Mouse (Mus musculus) kidney, embryonic 16.5 days (tissue): ENCODE results near the gene Fbxl21. TPM values are rescaled to one million over a fixed set of nuclear protein-coding genes. Genes with fewer than 3 reads are reported as not detected.

Source experiments
- ATAC-seq: fragments of 200-750 bp; cut with Nextera tagmentation; 2 replicates; pipeline ENCODE4 v1.8.0; 2017; ENCODE audit warnings: moderate TSS enrichment; ENCODE audit not compliant: low FRiP score, low TSS enrichment
- H3K27ac ChIP-seq: fragments of 300-500 bp; sonication (generic); 2 replicates; pipeline ENCODE4 v1.5.1; 2014; ENCODE audit warnings: low read length
- H3K27me3 ChIP-seq: fragments of 300-500 bp; sonication (generic); 2 replicates; pipeline ENCODE4 v1.6.1; 2014; ENCODE audit warnings: low read length, control low read depth, mixed read lengths; ENCODE audit not compliant: insufficient read depth
- H3K36me3 ChIP-seq: fragments of 300-500 bp; sonication (generic); 2 replicates; pipeline ENCODE4 v1.6.1; 2014; ENCODE audit warnings: low read length, control low read depth, mixed read lengths; ENCODE audit not compliant: insufficient read depth
- H3K4me1 ChIP-seq: fragments of 300-500 bp; sonication (generic); 2 replicates; pipeline ENCODE4 v1.6.1; 2014; ENCODE audit warnings: low read length, control low read depth, mixed read lengths; ENCODE audit not compliant: insufficient read depth
- H3K4me2 ChIP-seq: fragments of 300-500 bp; sonication (generic); replicated peaks from 2 replicates; pipeline ENCODE4 v1.6.1; 2014; ENCODE audit warnings: low read depth, low read length
- H3K4me3 ChIP-seq: fragments of 300-500 bp; sonication (generic); 2 replicates; pipeline ENCODE4 v1.5.1; 2014; ENCODE audit warnings: mild to moderate bottlenecking, low read length
- H3K9ac ChIP-seq: fragments of 300-500 bp; sonication (generic); replicated peaks from 2 replicates; pipeline ENCODE4 v1.6.1; 2014; ENCODE audit warnings: low read length
- H3K9me3 ChIP-seq: fragments of 300-500 bp; sonication (generic); 2 replicates; pipeline ENCODE4 v1.6.1; 2016; ENCODE audit warnings: low read length, control low read depth
- WGBS: fragments of 180-500 bp; shearing (Covaris S2); extraction: QIAGEN DNeasy Blood & Tissue Kit; methylation state at CpG from one replicate; pipeline ENCODE4 v1.1.7; 2014; 5-methylcytosine and 5-hydroxymethylcytosine counted together
- polyA plus RNA-seq: library from polyadenylated mRNA; unstranded; fragments of >200 nt; fragmentation: Nextera tagmentation; extraction: Ambion mirVana; gene quantifications from 2 replicates; pipeline ENCODE4 v1.2.1, GENCODE M21; 2015

The Fbxl21 gene
- polyA plus RNA-seq, 1 experiment from 2014 or later: 2.0 TPM

GRCm38 (mm10) chr13:56528281-56528680, 6.0 kb downstream of the Fbxl21 start:
- Histone ChIP-seq H3K9me3 (no peaks in the 10 kb centered on the region; the same call in 1 of the 2 replicates), H3K4me1 (no peaks in the 10 kb centered on the region), H3K9ac (no peak overlapping the region), H3K27me3 (no peaks in the 10 kb centered on the region), H3K27ac (no peak overlapping the region), H3K4me2 (no peak overlapping the region), H3K36me3 (no peaks in the 10 kb centered on the region), H3K4me3 (no peak overlapping the region)
- ATAC-seq: no peak
- WGBS: 83% methylated on average over 11 of the region's 11 CpGs

DNA sequence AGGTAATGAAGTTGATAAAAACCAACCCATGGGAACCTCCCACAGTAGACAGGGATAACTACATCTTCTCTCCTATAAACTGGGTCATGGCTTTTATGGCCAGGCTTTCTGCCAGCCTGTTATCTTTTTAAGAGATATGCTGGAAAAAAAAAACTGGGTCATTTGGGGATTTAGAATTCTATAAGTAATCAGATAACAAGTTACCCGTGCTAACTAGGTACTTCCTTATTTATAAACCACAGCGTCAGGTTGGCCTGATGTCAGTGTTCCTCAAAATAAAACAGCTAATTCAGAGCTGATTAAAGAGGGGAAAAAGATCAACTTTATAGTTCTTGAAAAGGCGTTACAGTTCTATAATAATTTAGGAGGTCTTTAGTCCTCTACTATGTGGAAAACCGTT, 6.8 kb downstream of the Fbxl21 start:
- Histone ChIP-seq H3K4me1 (no peaks in the 10 kb centered on the region), H3K27ac (no peak overlapping the region), H3K9me3 (peaks cover 1% of the 10 kb centered on the region), H3K36me3 (0 out of 2 replicates have a peak, but pooled peaks cover 2% of the 10 kb centered on the region), H3K4me3 (no peak overlapping the region), H3K9ac (no peak overlapping the region), H3K27me3 (no peaks in the 10 kb centered on the region), H3K4me2 (no peak overlapping the region)
- WGBS: 76% methylated on average over 4 of the region's 4 CpGs
- ATAC-seq: no peak

DNA sequence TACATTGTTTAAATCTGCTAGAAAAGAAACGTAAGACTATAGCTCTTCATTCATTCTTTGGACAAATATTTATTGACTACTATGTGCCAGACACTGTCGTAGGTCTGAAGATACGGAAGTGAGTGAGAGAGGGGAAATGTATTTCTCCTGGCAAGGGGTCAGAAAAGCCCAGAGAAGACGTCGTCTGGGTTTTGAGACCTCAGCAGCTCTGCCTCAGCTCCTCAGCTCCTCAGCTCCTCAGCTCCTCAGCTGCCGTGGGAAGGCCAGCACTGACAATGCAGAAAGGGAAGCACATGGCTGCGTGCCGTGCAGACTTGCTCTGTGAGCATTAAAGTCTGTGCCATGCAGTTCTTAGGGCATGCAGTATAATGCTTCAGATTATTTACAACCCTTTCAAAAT, 7.4 kb downstream of the Fbxl21 start:
- H3K4me2 ChIP-seq: no peak overlapping the region
- no peaks in the 10 kb centered on the region for H3K27me3 ChIP-seq
- 55% methylated on average over 8 of the region's 8 CpGs for WGBS
- H3K27ac ChIP-seq: no peak overlapping the region
- H3K4me1 ChIP-seq: no peaks in the 10 kb centered on the region
- no peak overlapping the region for H3K9ac ChIP-seq
- H3K36me3 ChIP-seq: 0 out of 2 replicates have a peak, but pooled peaks cover 6% of the 10 kb centered on the region
- H3K9me3 ChIP-seq: peaks cover 7% of the 10 kb centered on the region
- no peak overlapping the region for H3K4me3 ChIP-seq
- no peak for ATAC-seq

- no peak overlapping the region for H3K4me2 ChIP-seq
- WGBS: 85% methylated on average over 5 of the region's 5 CpGs
- ATAC-seq: no peak
- H3K27me3 ChIP-seq: no peaks in the 10 kb centered on the region
- H3K36me3 ChIP-seq: 0 out of 2 replicates have a peak, but pooled peaks cover 6% of the 10 kb centered on the region
- peaks cover 11% of the 10 kb centered on the region for H3K9me3 ChIP-seq
- no peak overlapping the region for H3K27ac ChIP-seq
- H3K4me3 ChIP-seq: no peak overlapping the region
- no peaks in the 10 kb centered on the region for H3K4me1 ChIP-seq
- H3K9ac ChIP-seq: no peak overlapping the region
Observed at GRCm38 (mm10) chr13:56534931-56535330, 12.7 kb downstream of the Fbxl21 start.

GRCm38 (mm10) chr13:56535570-56535969, 13.3 kb downstream of the Fbxl21 start:
- 61% methylated on average over 5 of the region's 5 CpGs for WGBS
- ATAC-seq: no peak
- 0 out of 2 replicates have a peak, but pooled peaks cover 6% of the 10 kb centered on the region for H3K36me3 ChIP-seq
- H3K9ac ChIP-seq: no peak overlapping the region
- H3K9me3 ChIP-seq: peaks cover 11% of the 10 kb centered on the region
- no peaks in the 10 kb centered on the region for H3K27me3 ChIP-seq
- H3K4me3 ChIP-seq: no peak overlapping the region
- no peak overlapping the region for H3K27ac ChIP-seq
- no peak overlapping the region for H3K4me2 ChIP-seq
- no peaks in the 10 kb centered on the region for H3K4me1 ChIP-seq

GRCm38 (mm10) chr13:56537026-56537425, 14.8 kb downstream of the Fbxl21 start:
- Histone ChIP-seq H3K4me2 (no peak overlapping the region), H3K27me3 (no peaks in the 10 kb centered on the region), H3K4me1 (no peaks in the 10 kb centered on the region), H3K9ac (no peak overlapping the region), H3K4me3 (no peak overlapping the region), H3K36me3 (0 out of 2 replicates have a peak, but pooled peaks cover 6% of the 10 kb centered on the region), H3K27ac (no peak overlapping the region), H3K9me3 (peaks cover 11% of the 10 kb centered on the region)
- 66% methylated on average over 12 of the region's 12 CpGs for WGBS
- no peak for ATAC-seq

GRCm38 (mm10) chr13:56539846-56540245, 17.6 kb downstream of the Fbxl21 start:
- Histone ChIP-seq H3K27ac (no peak overlapping the region), H3K4me2 (no peak overlapping the region), H3K36me3 (no peaks in the 10 kb centered on the region), H3K9me3 (peaks cover 3% of the 10 kb centered on the region; the same call in 1 of the 2 replicates), H3K4me3 (no peak overlapping the region), H3K27me3 (no peaks in the 10 kb centered on the region), H3K9ac (no peak overlapping the region), H3K4me1 (no peaks in the 10 kb centered on the region)
- WGBS: 93% methylated on average over 4 of the region's 4 CpGs
- no peak for ATAC-seq

DNA sequence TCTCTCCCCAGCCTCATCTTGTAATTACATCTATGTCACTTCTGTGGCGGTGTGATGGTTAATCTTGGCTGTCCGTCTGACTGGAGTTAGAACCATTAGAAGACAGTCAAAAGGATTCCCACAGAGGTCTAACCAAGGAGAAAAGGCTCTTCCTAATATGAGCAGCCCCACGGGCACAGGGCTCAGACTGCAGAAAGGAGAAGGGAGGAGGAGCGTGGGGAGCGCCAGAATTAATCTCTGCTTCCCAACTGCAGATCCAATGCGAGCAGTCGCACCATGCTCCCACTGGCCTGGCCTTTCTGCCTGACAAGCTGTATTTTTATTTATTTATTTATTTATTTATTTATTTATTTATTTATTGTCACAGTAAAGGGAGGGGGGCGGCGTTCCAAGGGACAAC, 21.5 kb downstream of the Fbxl21 start:
- no peaks in the 10 kb centered on the region for H3K9me3 ChIP-seq
- H3K36me3 ChIP-seq: no peaks in the 10 kb centered on the region
- no peaks in the 10 kb centered on the region for H3K27me3 ChIP-seq
- no peak overlapping the region for H3K27ac ChIP-seq
- peaks cover 3% of the 10 kb centered on the region; the same call in 1 of the 2 replicates for H3K4me1 ChIP-seq
- H3K4me2 ChIP-seq: no peak overlapping the region
- no peak overlapping the region for H3K4me3 ChIP-seq
- WGBS: 64% methylated on average over 9 of the region's 9 CpGs
- ATAC-seq: no peak
- H3K9ac ChIP-seq: no peak overlapping the region

DNA sequence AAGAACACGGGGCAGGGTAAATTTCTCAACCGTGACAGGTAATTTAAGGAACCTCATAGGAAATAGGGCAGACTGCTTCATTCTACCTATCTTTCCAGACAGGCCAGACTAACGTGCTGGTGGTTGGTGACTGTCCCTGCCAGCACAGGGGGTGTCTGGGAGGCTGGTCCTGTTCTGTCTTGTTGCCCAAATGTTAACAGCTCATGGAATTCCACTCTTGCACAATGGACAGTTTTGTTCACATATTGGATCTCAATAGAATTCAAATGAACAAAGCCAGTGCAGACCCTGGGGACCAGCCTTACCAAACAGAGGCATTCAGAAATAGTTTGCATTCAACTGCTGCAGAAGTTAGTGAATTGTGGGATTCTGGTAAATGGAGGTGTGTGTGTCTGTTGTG, 22.7 kb downstream of the Fbxl21 start:
- WGBS: 52% methylated on average over 3 of the region's 3 CpGs
- H3K36me3 ChIP-seq: no peaks in the 10 kb centered on the region
- no peak overlapping the region for H3K4me2 ChIP-seq
- ATAC-seq: no peak
- no peak overlapping the region for H3K4me3 ChIP-seq
- no peaks in the 10 kb centered on the region for H3K27me3 ChIP-seq
- H3K9me3 ChIP-seq: no peaks in the 10 kb centered on the region
- no peak overlapping the region for H3K9ac ChIP-seq
- no peak overlapping the region for H3K27ac ChIP-seq
- peaks cover 3% of the 10 kb centered on the region; the same call in 1 of the 2 replicates for H3K4me1 ChIP-seq

GRCm38 (mm10) chr13:56548401-56548800, 26.1 kb downstream of the Fbxl21 start, which contains the start of gene Lect2:
TSS of gene Lect2 (minus strand) at chr13:56548502.
- Histone ChIP-seq H3K4me1 (peaks cover 9% of the 10 kb centered on the region), H3K9me3 (no peaks in the 10 kb centered on the region), H3K27me3 (no peaks in the 10 kb centered on the region), H3K27ac (no peak within 1 kb of the TSS), H3K36me3 (no peaks in the 10 kb centered on the region), H3K4me3 (no peak within 1 kb of the TSS), H3K4me2 (no peak within 1 kb of the TSS), H3K9ac (no peak within 1 kb of the TSS)
- no peak for ATAC-seq
- WGBS: 44% methylated on average over 9 of the region's 9 CpGs
